13 mouse cellular contexts compared by ENCODE assay signal in genomic region chr10:52128874-52129412, GRCm38 (mm10).
DNase-seq lines count a peak whose midpoint lies in the region; ATAC-seq lines count a peak whose summit lies in the region.
"Had no signal": no experiment of that assay in that cellular context is flagged by ENCODE, and none has a peak within 500 bp of the region (broad histone marks: within the 10 kb centered on the region; RNA-seq: fewer than 3 reads in every experiment).

No protein-coding gene starts in this region.

- no peaks in the 10 kb centered on the region for H3K9me3 ChIP-seq in forebrain, embryonic 14.5 days (replicated peaks; ENCODE audit: control insufficient read depth, low read length)
- no peaks in the 10 kb centered on the region for H3K9me3 ChIP-seq in forebrain, embryonic 16.5 days (ENCODE audit: control insufficient read depth, low read length)
- H3K9me3 ChIP-seq in kidney, embryonic 15.5 days (replicated peaks): no peaks in the 10 kb centered on the region
- H3K9me3 ChIP-seq: embryonic facial prominence, embryonic 15.5 days had no signal

- no peak overlapping the region for H3K4me3 ChIP-seq in forebrain, embryonic 14.5 days (ENCODE audit: low read depth, low read length)
- no peak overlapping the region for H3K4me3 ChIP-seq in forebrain, embryonic 16.5 days (replicated peaks; ENCODE audit: low read length)
- H3K4me3 ChIP-seq in kidney, embryonic 15.5 days (replicated peaks): no peak overlapping the region
- H3K4me3 ChIP-seq: embryonic facial prominence, embryonic 15.5 days had no signal

- H3K9ac ChIP-seq in forebrain, embryonic 14.5 days (ENCODE audit: low read length): no peak overlapping the region
- H3K9ac ChIP-seq in forebrain, embryonic 16.5 days (replicated peaks; ENCODE audit: low read depth, low read length): no peak overlapping the region
- H3K9ac ChIP-seq in kidney, embryonic 15.5 days: no peak overlapping the region
- H3K9ac ChIP-seq: embryonic facial prominence, embryonic 15.5 days; liver, embryonic 14.5 days had no signal

- no peaks in the 10 kb centered on the region for H3K36me3 ChIP-seq in forebrain, embryonic 14.5 days (ENCODE audit: control insufficient read depth, insufficient read depth, low read length)
- H3K36me3 ChIP-seq in forebrain, embryonic 16.5 days (ENCODE audit: control insufficient read depth, insufficient read depth): no peaks in the 10 kb centered on the region
- no peaks in the 10 kb centered on the region for H3K36me3 ChIP-seq in kidney, embryonic 15.5 days
- H3K36me3 ChIP-seq: embryonic facial prominence, embryonic 15.5 days had no signal

- 56% methylated on average over 5 of the region's 5 CpGs for WGBS in forebrain, embryonic 14.5 days
- 62% methylated on average over 5 of the region's 5 CpGs for WGBS in forebrain, embryonic 16.5 days
- WGBS in kidney, embryonic 15.5 days: 47% methylated on average over 5 of the region's 5 CpGs

- no peak overlapping the region for H3K4me2 ChIP-seq in forebrain, embryonic 14.5 days (ENCODE audit: low read length)
- H3K4me2 ChIP-seq in forebrain, embryonic 16.5 days (ENCODE audit: low read length): no peak overlapping the region
- H3K4me2 ChIP-seq in kidney, embryonic 15.5 days: no peak overlapping the region
- H3K4me2 ChIP-seq: embryonic facial prominence, embryonic 15.5 days had no signal

- no peak for ATAC-seq in forebrain, embryonic 14.5 days
- no peak for ATAC-seq in forebrain, embryonic 16.5 days
- ATAC-seq in kidney, embryonic 15.5 days (replicated peaks; ENCODE audit: low FRiP score): no peak

- H3K4me1 ChIP-seq in forebrain, embryonic 14.5 days (ENCODE audit: control insufficient read depth, insufficient read depth, low read length): no peaks in the 10 kb centered on the region
- no peaks in the 10 kb centered on the region for H3K4me1 ChIP-seq in forebrain, embryonic 16.5 days (replicated peaks; ENCODE audit: control insufficient read depth, insufficient read depth, low read length)
- no peaks in the 10 kb centered on the region for H3K4me1 ChIP-seq in kidney, embryonic 15.5 days
- H3K4me1 ChIP-seq: embryonic facial prominence, embryonic 15.5 days had no signal

- H3K27ac ChIP-seq in forebrain, embryonic 14.5 days (ENCODE audit: low read depth, low read length): no peak overlapping the region
- no peak overlapping the region for H3K27ac ChIP-seq in forebrain, embryonic 16.5 days (ENCODE audit: low read length)
- H3K27ac ChIP-seq in kidney, embryonic 15.5 days: no peak overlapping the region
- H3K27ac ChIP-seq: embryonic facial prominence, embryonic 15.5 days; liver, embryonic 14.5 days had no signal

- H3K27me3 ChIP-seq in forebrain, embryonic 14.5 days (replicated peaks; ENCODE audit: control insufficient read depth, insufficient read depth, low read length): no peaks in the 10 kb centered on the region
- no peaks in the 10 kb centered on the region for H3K27me3 ChIP-seq in forebrain, embryonic 16.5 days (replicated peaks; ENCODE audit: control insufficient read depth, insufficient read depth, low read length)
- no peaks in the 10 kb centered on the region for H3K27me3 ChIP-seq in kidney, embryonic 15.5 days
- H3K27me3 ChIP-seq: embryonic facial prominence, embryonic 15.5 days had no signal

- intact Hi-C loops in heart, postnatal 25 days (cut with DNase I): no loop called here

- peak; percentile 32 for DNase-seq in forebrain, embryonic 14.5 days (ENCODE audit: low spot score)
- DNase-seq in kidney, postnatal 4 days: peak; percentile 2 to 4
- peak; percentile 19 for DNase-seq in A20 (ENCODE audit: low read depth, low spot score)
- peak; percentile 39 for DNase-seq in embryo, embryonic 11 days
- DNase-seq in right cerebral cortex, postnatal 25 days: no peak
- no peak for DNase-seq in heart, postnatal 25 days (ENCODE audit: low spot score)
- DNase-seq: cerebellum, adult 2 months; heart, adult 11 months; heart, postnatal 14 days had no signal

Comparison
In these comparisons a context has a peak if more than half of its experiments do, and no peak if none do; other contexts are left out.
1. DNase-seq: peak in forebrain, embryonic 14.5 days (single experiment), kidney, postnatal 4 days (2 of 2), A20 (single experiment) and embryo, embryonic 11 days (single experiment); none in right cerebral cortex, postnatal 25 days (single experiment) and heart, postnatal 25 days (single experiment).